Mouse (Mus musculus): ENCODE measurements around the gene Steap3. TPM values are rescaled to one million over a fixed set of nuclear protein-coding genes. Genes with fewer than 3 reads are reported as not detected.
"Not testable (repeated sequence)": the region's sequence is repeated elsewhere in the genome, so short reads cannot be mapped to it uniquely, and the experiment has no call there.

Steap3 gene
- polyA plus RNA-seq (2021), result 85.3 TPM

DNA sequence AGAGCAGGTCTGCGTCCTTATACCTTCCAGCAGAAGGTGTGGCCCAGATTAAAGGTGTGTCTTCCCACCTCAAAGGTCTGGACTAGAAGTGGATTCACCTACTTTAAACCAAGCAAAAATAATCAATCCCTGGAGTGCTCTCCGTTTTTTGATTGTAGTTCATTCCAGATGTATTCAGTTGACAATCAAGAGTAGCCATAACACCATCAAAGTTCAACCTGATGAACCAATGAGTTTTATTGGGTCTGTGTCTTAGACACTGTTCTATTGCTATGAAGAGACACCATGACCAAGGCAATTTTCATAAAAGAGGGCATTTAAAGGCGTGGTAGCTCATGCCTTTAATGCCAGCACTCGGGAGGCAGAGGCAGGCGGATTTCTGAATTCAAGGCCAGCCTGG is at the start of gene Steap3:
Gene Steap3 (minus strand): TSS at position 101 of the 400 bp plus-strand sequence.
- ATAC-seq (no peak), DNase-seq (ENCODE audit: low read depth, low spot score) (no peak)
- in situ Hi-C loops (cut with MboI; ENCODE audit: low pct_unique_long_range_greater_than_20kb), result no loop called here
- no peaks in the 10 kb centered on the region for H3K27me3 ChIP-seq
- POLR2A ChIA-PET, result no interaction called here
- CTCF ChIA-PET, result no interaction called here
- no peak for TF ChIP-seq CTCF (IDR thresholded peaks at IDR 0.05)

GRCm38 (mm10) chr1:120321270-120322021 is 48.9 kb upstream of the Steap3 start:
- peaks cover 2% of the 10 kb centered on the region for H3K27me3 ChIP-seq
- no peak for ATAC-seq
- ChIA-PET POLR2A (no interaction called here), CTCF (interaction anchor here (0.8 kb wide), 2 partner anchors 10 to 26 kb away, joined by 3 to 4 read pairs; no protein-coding TSS in a partner anchor)
- no peak for DNase-seq (ENCODE audit: low read depth, low spot score)
- in situ Hi-C loops (cut with MboI; ENCODE audit: low pct_unique_long_range_greater_than_20kb), result loop anchor here (10.0 kb wide), 2 partner anchors 143 to 223 kb away; no protein-coding TSS in a partner anchor
- no peak for TF ChIP-seq CTCF (IDR thresholded peaks at IDR 0.05)

DNA sequence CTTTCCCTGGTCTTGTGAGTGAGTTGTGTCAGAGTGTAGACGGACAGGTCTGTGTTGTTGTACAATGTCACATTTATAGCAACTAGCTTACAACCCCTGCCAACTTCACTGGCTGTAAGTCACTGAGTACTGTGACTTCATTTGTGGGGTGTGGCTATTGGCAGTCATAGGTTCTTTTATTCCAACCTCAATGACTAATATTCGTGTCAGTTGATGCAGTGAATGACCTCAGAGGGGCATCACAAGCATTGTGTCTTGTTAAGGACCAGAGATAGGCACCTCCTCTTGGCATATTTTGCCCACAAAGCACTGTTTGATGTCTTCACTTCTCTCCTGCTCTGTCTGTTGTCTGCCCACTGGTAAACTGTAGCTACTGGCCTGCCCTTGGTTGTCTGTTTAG is 33.3 kb upstream of the Steap3 start:
- no peak for TF ChIP-seq CTCF (IDR thresholded peaks at IDR 0.05)
- ChIA-PET POLR2A (no interaction called here), CTCF (no interaction called here)
- in situ Hi-C loops (cut with MboI; ENCODE audit: low pct_unique_long_range_greater_than_20kb), result no loop called here
- peaks cover 3% of the 10 kb centered on the region for H3K27me3 ChIP-seq
- ATAC-seq (no peak), DNase-seq (ENCODE audit: low read depth, low spot score) (no peak)

DNA sequence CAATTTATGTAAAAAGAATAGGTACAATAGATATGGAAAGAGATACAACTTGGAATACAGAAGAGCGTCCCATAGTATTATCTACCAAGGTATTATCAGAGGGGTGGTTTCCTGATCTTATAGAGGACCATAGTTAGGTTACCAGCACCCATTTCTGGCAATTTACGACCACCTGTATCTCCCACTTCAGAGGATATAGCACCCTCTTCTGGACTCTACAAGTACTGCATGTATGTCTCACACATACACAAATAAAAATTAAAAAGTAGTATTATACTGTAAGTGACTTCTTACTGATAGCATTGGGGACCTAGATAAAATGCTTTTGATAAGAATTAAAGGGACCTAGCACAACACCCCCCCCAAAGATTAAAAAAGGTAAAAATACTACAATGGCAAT is 24.4 kb upstream of the Steap3 start:
- no peak for TF ChIP-seq CTCF (IDR thresholded peaks at IDR 0.05)
- no peaks in the 10 kb centered on the region for H3K27me3 ChIP-seq
- ChIA-PET POLR2A (no interaction called here), CTCF (interaction anchor here (0.8 kb wide), 1 partner anchor 31 kb away, joined by 3 read pairs; no protein-coding TSS in a partner anchor)
- DNase-seq (ENCODE audit: low read depth, low spot score), result no peak
- in situ Hi-C loops (cut with MboI; ENCODE audit: low pct_unique_long_range_greater_than_20kb), result no loop called here
- ATAC-seq, result no peak

GRCm38 (mm10) chr1:120293803-120294202 is 21.3 kb upstream of the Steap3 start:
- CTCF ChIA-PET, result interaction anchor here (1.2 to 1.4 kb wide), 2 partner anchors 9 to 14 kb away, joined by 3 read pairs; no protein-coding TSS in a partner anchor
- no peak for ATAC-seq
- no peaks in the 10 kb centered on the region for H3K27me3 ChIP-seq
- POLR2A ChIA-PET, result no interaction called here
- TF ChIP-seq CTCF (IDR thresholded peaks at IDR 0.05), result no peak
- in situ Hi-C loops (cut with MboI; ENCODE audit: low pct_unique_long_range_greater_than_20kb), result loop anchor here (5.0 kb wide), 1 partner anchor 102 kb away; no protein-coding TSS in a partner anchor
- no peak for DNase-seq (ENCODE audit: low read depth, low spot score)

DNA sequence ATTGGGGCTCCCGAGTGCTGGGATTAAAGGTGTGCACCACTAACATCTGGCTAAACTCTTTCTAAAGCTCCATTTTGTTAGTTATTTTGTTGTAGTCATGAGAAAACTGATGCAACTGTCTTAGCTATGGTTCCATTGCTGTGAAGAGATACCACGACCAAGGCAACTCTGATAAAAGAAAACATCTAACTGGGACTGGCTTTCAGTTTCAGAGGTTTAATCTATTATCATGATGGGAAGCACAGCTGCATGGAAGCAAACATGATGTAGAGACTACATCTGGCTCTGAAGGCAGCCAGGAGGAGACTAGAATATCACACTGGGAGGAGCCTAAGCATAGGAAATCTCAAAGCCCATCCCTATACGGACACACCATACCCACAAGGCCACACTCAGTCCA is 19.2 kb upstream of the Steap3 start:
- H3K27me3 ChIP-seq, result no peaks in the 10 kb centered on the region

GRCm38 (mm10) chr1:120289843-120290242 is 17.3 kb upstream of the Steap3 start:
- POLR2A ChIA-PET, result no interaction called here
- CTCF ChIA-PET, result interaction anchor here (1.4 to 4.3 kb wide), 4 partner anchors 8 to 93 kb away, joined by 3 to 30 read pairs (median 4); no protein-coding TSS in a partner anchor
- H3K27me3 ChIP-seq, result no peaks in the 10 kb centered on the region
- in situ Hi-C loops (cut with MboI; ENCODE audit: low pct_unique_long_range_greater_than_20kb), result loop anchor here (5.0 kb wide), 2 partner anchors 58 to 98 kb away; no protein-coding TSS in a partner anchor
- peak; percentile 82 for TF ChIP-seq CTCF (IDR thresholded peaks at IDR 0.05)
- ATAC-seq (no peak), DNase-seq (ENCODE audit: low read depth, low spot score) (no peak)

More for the DNA sequence above, 19.2 kb upstream of the Steap3 start:
- ChIA-PET POLR2A (no interaction called here), CTCF (interaction anchor here (1.0 to 4.3 kb wide), 3 partner anchors 10 to 94 kb away, joined by 3 to 30 read pairs (median 3); no protein-coding TSS in a partner anchor)
- TF ChIP-seq CTCF (IDR thresholded peaks at IDR 0.05), result no peak
- in situ Hi-C loops (cut with MboI; ENCODE audit: low pct_unique_long_range_greater_than_20kb), result loop anchor here (5.0 kb wide), 1 partner anchor 99 kb away; no protein-coding TSS in a partner anchor
- no peak for ATAC-seq
- no peak for DNase-seq (ENCODE audit: low read depth, low spot score)

- ChIA-PET POLR2A (no interaction called here), CTCF (interaction anchor here (4.3 kb wide), 1 partner anchor 90 kb away, joined by 30 read pairs; no protein-coding TSS in a partner anchor)
- ATAC-seq, result no peak
- DNase-seq (ENCODE audit: low read depth, low spot score), result no peak
- TF ChIP-seq CTCF (IDR thresholded peaks at IDR 0.05), result no peak
- no peaks in the 10 kb centered on the region for H3K27me3 ChIP-seq
- in situ Hi-C loops (cut with MboI; ENCODE audit: low pct_unique_long_range_greater_than_20kb), result loop anchor here (5.0 kb wide), 1 partner anchor 55 kb away; no protein-coding TSS in a partner anchor
Observed at GRCm38 (mm10) chr1:120287679-120288078, 15.2 kb upstream of the Steap3 start.

- CTCF ChIA-PET, result interaction anchor here (1.1 kb wide), 1 partner anchor 45 kb away, joined by 3 read pairs; no protein-coding TSS in a partner anchor
- in situ Hi-C loops (cut with MboI; ENCODE audit: low pct_unique_long_range_greater_than_20kb); POLR2A ChIA-PET; H3K27me3 ChIP-seq; ATAC-seq; DNase-seq (ENCODE audit: low read depth, low spot score): not testable (repeated sequence)
Observed at GRCm38 (mm10) chr1:120276058-120276457, 3.6 kb upstream of the Steap3 start.

- ChIA-PET CTCF (interaction anchor here (1.1 kb wide), 1 partner anchor 44 kb away, joined by 3 read pairs; no protein-coding TSS in a partner anchor), POLR2A (no interaction called here)
- no peaks in the 10 kb centered on the region for H3K27me3 ChIP-seq
Observed at GRCm38 (mm10) chr1:120275224-120275623, 2.7 kb upstream of the Steap3 start.

GRCm38 (mm10) chr1:120270882-120271281 is 1.6 kb downstream of the Steap3 start:
- in situ Hi-C loops (cut with MboI; ENCODE audit: low pct_unique_long_range_greater_than_20kb), result no loop called here
- ChIA-PET CTCF (interaction anchor here (1.0 kb wide), 1 partner anchor 74 kb away, joined by 3 read pairs; no protein-coding TSS in a partner anchor), POLR2A (no interaction called here)
- no peak for TF ChIP-seq CTCF (IDR thresholded peaks at IDR 0.05)
- no peak for ATAC-seq
- H3K27me3 ChIP-seq, result no peaks in the 10 kb centered on the region
- no peak for DNase-seq (ENCODE audit: low read depth, low spot score)

More at GRCm38 (mm10) chr1:120275224-120275623, 2.7 kb upstream of the Steap3 start:
- DNase-seq (ENCODE audit: low read depth, low spot score) (no peak), ATAC-seq (no peak)
- in situ Hi-C loops (cut with MboI; ENCODE audit: low pct_unique_long_range_greater_than_20kb), result no loop called here
- TF ChIP-seq CTCF (IDR thresholded peaks at IDR 0.05), result no peak

All from Patski (cell line).